Mouse (Mus musculus) adrenal gland, adult 2 months (tissue): Measurements from ENCODE around the gene Selplg. TPM values are rescaled to one million over a fixed set of nuclear protein-coding genes. Genes with fewer than 3 reads are reported as not detected.
A peak's percentile ranks its signal among the peaks of the same experiment; 100 is the strongest.

Experiments used
- DNase-seq: peaks from one replicate; pipeline ENCODE4 v3.0.0; 2021
- polyA plus RNA-seq: library from polyadenylated mRNA; depleted of rRNA; stranded (reverse); fragments of >200 nt; gene quantifications from 2 replicates; pipeline ENCODE4 v1.2.3, GENCODE M21; 2012
- total RNA-seq, 2 experiments: library from RNA; stranded (reverse); gene quantifications; 2 replicates each; pipeline ENCODE4 v1.2.3; 2021

Gene Selplg
- total and polyA plus RNA-seq, 3 experiments, result 5.1 to 16.3 (median 6.5) TPM

DNA sequence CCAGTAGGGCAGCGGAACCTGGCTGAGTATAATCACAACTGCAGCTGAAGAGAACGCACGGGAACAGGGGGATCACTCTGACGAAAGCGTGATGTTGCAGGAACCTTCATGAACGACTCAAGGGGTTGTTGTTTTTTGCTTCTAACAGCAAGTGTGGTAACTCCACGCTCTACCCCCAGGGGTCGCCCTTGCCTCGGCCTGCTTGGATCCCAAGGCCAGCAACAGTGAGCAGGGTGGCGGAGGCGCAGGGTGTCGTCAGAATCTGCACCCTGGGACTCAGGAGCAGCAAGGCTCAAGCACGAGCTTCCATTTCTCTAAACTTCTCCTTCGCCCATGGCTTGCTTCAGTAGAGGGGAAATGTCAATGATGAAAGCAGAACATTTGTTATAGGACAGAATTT lies 22.1 kb upstream of the Selplg start:
- peak; percentile 88 for DNase-seq

DNA sequence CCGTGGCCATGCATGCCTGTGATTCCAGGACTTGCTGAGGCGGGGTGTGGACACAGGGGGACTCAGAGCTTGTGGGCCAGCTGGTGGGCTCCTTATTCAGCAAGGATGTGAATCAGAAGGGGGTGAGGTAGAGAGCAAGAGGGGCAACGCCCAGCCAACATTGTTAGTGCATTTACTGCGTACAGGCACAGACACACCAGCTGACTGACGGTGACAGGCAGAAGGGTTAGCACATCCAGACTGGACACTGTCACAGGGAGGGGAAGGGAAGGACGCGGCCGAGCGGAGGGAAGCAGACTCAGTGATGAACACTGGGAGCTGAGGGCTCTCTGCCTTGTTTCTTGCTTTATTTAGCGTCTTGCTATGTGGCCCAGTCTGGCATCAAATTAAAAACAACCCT lies 21.1 kb upstream of the Selplg start:
- no peak for DNase-seq

- DNase-seq, result no peak
These were observed 20.0 kb upstream of the Selplg start for GRCm38 (mm10) chr5:113852463-113852862.

- no peak for DNase-seq
These were observed 18.3 kb upstream of the Selplg start for GRCm38 (mm10) chr5:113850680-113851230.

GRCm38 (mm10) chr5:113847636-113848035 lies 15.2 kb upstream of the Selplg start:
- peak; percentile 75 for DNase-seq

DNA sequence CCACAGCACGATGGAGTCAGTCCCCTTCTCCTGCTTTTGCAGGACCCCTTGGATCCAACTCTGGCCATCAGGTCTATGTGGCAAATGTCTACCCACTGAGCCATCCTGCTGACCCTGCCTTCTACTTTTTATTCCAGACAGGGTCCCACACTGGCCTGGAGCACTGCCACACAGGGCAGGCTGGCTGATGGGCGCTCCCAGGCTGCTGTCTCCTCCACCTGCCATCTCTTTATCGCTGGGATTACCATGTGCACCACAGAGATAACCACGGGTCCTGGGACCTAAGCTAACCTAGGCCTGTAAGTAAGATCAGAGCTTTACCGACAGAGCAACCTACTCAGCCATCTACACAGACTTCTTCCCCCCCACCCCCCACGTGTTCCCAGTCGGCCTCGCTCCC lies 14.2 kb upstream of the Selplg start:
- DNase-seq, result no peak

DNA sequence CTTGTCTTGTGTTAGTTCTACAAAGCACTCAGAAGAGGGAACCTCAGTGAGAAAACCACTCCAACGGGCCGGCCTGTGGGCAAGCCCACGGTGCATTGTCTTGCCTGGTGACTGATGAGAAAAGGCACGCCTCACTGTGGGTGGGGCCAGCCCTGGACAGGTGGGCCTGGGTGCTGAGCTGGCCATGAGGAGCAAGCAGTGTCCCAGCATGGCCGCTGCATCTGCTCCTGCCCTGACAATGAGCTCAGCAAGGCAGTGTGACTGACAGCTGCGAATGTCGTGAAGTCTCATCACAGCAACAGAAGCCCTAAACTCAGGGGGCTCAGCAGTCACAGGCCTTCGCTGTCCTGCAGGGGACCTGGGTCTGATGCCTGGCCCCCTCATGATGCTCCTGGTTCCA lies 13.2 kb upstream of the Selplg start:
- DNase-seq, result no peak

GRCm38 (mm10) chr5:113844721-113845120 lies 12.3 kb upstream of the Selplg start:
- DNase-seq, result peak; percentile 75

DNA sequence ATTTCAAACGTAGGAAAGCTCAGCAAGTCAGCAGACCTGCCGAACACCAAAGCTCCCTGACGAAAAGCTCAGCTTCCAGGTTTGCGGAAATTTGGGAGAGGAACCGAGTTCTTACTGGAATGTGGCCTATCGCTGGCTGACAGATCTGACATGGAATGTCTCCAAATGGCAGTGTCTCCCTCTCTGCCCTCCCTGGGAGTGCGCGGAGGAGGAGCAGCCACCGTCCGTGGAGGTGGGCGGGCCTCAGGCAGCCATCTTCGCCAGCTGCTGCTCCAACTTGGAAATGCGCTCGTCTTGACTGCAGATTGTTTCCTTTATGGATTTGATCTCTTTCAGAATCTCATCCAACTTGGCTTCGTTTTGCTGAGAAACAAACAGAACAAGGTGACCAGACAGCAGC lies 11.7 kb upstream of the Selplg start:
- no peak for DNase-seq

GRCm38 (mm10) chr5:113842906-113843305 lies 10.5 kb upstream of the Selplg start:
- DNase-seq, result no peak

GRCm38 (mm10) chr5:113842244-113842643 lies 9.8 kb upstream of the Selplg start:
- no peak for DNase-seq

GRCm38 (mm10) chr5:113841243-113842225 lies 9.1 kb upstream of the Selplg start:
- no peak for DNase-seq

DNA sequence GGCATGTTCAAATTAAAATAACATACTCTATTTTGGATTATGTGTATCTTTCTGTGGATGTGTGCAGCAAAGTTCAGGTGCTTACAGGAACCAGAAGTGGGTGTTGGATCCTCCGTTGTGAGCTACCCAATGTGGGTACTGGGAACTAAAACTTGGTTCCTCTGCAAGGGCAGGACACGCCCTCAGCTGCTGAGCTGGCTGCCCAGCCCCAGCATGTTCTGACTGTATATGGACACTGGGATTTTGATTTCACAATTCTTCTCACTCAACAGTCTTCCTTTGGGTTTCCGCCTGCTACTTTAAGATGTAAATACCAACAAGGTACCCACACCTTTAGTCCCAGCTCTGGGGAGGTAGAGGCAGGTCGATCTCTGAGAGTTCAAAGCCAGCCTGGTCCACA lies 8.0 kb upstream of the Selplg start:
- no peak for DNase-seq

- DNase-seq, result no peak
These were observed 4.5 kb upstream of the Selplg start for GRCm38 (mm10) chr5:113836961-113837360.

DNA sequence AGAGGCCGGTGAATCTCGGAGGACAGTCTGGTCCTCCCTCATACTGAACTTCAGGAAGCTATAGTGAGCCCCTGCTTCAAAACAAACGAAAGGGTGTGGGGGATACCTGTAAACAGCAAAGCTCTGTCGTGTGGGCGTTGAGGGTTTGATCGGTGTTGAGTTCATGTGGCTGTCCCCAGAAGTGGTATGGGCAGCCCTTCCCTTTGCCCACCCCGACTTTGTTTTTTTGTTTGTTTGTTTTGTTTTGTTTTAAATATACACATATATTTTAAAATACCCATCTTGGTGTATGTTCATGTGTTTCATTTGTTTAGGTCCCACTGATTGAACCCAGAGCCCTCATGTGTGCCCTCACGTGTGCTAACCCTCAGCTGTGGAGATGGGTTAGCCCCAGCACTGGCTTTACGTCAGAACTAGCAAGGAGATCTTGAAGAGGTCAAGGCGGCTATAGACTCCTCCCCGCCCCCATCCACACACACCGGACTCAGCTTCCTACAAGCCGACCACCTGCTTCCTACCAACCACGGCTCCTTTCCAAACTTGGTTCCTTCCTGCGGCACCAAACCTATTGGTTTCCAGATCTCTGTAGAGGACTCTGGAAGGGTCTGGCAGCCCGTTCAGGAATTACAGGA lies 988 bp upstream of the Selplg start:
- no peak for DNase-seq

DNA sequence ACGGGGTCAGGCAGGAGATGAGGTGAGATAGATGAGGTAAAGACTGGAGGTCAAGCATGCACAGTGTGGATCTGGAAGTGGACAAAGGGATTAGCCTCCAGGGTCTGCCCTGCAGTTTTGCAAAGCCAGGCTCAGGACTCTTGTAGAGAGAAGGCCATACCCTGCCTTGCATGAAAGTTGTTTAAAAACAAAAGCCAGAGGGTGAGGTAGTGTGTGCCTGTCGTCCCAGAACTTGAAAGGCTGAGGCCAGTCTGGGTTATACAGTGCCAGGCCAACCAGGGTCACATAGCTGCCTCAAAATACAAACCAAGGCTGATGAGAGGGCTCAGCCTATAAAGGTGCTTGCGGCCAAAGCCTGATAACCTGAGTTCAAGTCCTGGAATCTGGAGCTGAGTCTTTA lies 703 bp downstream of the Selplg start:
- DNase-seq, result no peak

DNA sequence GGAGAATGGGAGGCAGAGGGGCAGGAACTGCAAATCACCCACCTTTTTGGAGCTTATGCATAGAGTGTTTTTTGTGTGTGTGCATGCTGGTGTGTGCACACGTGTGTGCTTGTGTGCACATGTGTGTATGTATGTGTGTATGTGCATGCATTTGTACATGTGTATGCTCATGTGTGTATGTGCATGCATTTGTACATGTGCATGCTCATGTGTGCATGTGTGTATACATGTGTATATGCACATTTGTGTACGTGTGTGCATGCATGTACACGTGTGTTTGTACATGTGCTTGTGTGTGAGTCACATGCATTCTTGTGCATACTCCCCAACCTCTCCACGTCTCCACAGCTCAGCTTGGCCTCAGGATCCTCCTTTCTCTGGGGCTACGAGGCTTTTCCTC lies 1.6 kb downstream of the Selplg start:
- DNase-seq, result no peak

GRCm38 (mm10) chr5:113830292-113830643 lies 2.2 kb downstream of the Selplg start:
- DNase-seq, result no peak

- no peak for DNase-seq
These were observed 2.7 kb downstream of the Selplg start for GRCm38 (mm10) chr5:113829566-113830291.

- DNase-seq, result no peak
These were observed 4.0 kb downstream of the Selplg start for GRCm38 (mm10) chr5:113828481-113828880.

DNA sequence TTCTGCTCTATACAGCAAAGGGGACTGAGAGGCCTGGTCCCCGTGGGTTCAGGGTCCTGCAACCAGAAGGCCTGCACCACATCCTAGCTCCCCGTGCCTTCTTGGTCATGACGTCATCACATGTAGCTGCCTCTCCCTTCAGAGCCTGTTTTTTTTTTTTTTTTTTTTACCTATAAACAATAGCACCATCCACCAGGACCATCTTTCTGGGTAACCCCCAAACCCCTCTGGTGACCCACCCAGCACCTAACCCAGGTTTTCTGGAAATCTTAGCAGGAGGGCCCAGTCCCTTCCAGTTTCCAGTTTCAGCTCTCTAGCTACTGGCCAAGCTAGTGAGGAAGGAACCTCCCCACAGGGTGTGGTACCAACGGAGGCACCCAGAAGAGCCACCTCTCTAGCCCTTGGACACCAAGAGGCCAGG lies 4.4 kb downstream of the Selplg start:
- no peak for DNase-seq

DNA sequence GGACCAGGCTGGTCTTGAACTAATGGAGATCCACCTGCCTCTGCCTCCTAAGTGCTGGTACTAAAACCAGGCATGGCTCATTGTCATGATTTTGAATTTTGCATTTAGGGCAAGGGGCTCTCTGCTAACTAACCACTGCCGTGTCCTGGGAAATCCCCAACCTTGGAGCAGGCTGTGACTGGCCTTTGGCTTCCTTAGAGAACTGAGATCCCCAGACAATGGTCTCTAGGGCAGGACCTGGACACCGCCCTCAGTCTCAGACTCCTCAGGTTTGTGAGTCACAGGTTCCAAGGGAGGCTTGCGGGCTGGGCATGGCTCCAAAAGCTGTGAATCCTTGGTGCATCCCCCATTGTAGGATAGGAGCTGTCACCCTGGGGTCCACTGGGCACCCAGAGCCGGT lies 5.8 kb downstream of the Selplg start:
- no peak for DNase-seq

DNA sequence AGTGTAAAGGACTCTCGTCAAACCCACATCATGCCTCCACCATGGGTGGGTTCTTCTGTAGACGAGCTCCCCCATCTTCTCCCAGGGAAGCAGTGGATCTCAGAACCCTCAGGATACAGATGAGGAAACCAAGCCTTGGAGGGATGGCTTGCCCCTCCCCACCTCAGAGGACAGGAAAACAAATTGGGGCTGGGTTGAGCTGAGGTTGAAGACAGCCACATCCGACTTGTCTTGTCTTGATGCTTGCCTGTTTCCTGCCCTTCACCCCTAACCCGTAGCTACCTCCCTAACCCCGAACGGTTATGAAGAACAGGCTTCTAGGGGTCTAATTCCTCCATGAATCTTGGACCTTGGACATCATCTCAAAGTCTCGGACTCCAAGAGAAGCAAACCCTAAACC lies 6.9 kb downstream of the Selplg start:
- DNase-seq, result no peak
